Mouse (Mus musculus) testis, adult 2 months (tissue): ENCODE measurements around the gene Abraxas2. TPM values are rescaled to one million over a fixed set of nuclear protein-coding genes. Genes with fewer than 3 reads are reported as not detected.

Source experiments
- H3K27ac ChIP-seq: fragments of 200-500 bp; 2 replicates; pipeline ENCODE4 v1.5.1; 2012; ENCODE audit warnings: low read depth, low read length; ENCODE audit not compliant: control insufficient read depth, insufficient read depth
- H3K27me3 ChIP-seq: fragments of 200-500 bp; 2 replicates; pipeline ENCODE4 v1.6.1; 2012; ENCODE audit warnings: mild to moderate bottlenecking, low read length, moderate library complexity; ENCODE audit not compliant: control insufficient read depth, insufficient read depth
- H3K36me3 ChIP-seq: fragments of 200-500 bp; 2 replicates; pipeline ENCODE4 v1.6.1; 2012; ENCODE audit warnings: mild to moderate bottlenecking, low read length; ENCODE audit not compliant: control insufficient read depth, insufficient read depth
- H3K4me1 ChIP-seq: fragments of 200-500 bp; 2 replicates; pipeline ENCODE4 v1.6.1; 2012; ENCODE audit warnings: low read length; ENCODE audit not compliant: control insufficient read depth, insufficient read depth
- H3K4me3 ChIP-seq: fragments of 200-500 bp; 2 replicates; pipeline ENCODE4 v1.5.1; 2012; ENCODE audit warnings: low read depth, mild to moderate bottlenecking, low read length, moderate library complexity, mixed read lengths; ENCODE audit not compliant: control insufficient read depth
- CTCF ChIP-seq: fragments of 200-500 bp; IDR thresholded peaks from 2 replicates; pipeline ENCODE4 v1.5.1; 2012; ENCODE audit warnings: low read depth, mild to moderate bottlenecking, inconsistent platforms, low read length, moderate library complexity; ENCODE audit not compliant: control insufficient read depth, insufficient read depth, insufficient replicate concordance
- POLR2A ChIP-seq: fragments of 200-500 bp; IDR thresholded peaks from 2 replicates; pipeline ENCODE4 v1.6.1; 2012; ENCODE audit warnings: low read depth, mild to moderate bottlenecking, inconsistent platforms, low read length, moderate library complexity; ENCODE audit not compliant: control insufficient read depth
- polyA plus RNA-seq: library from polyadenylated mRNA; depleted of rRNA; stranded (reverse); fragments of >200 nt; gene quantifications from 2 replicates; pipeline ENCODE4 v1.2.3, GENCODE M21; 2012

Gene Abraxas2
- polyA plus RNA-seq, 1 experiment = 19.3 TPM

GRCm38 (mm10) chr7:132853946-132854345, 5.1 kb upstream of the Abraxas2 start:
- TF ChIP-seq CTCF = no peak
- TF ChIP-seq POLR2A = no peak
- Histone ChIP-seq H3K27ac (no peak overlapping the region), H3K27me3 (no peaks in the 10 kb centered on the region), H3K36me3 (peaks cover 1% of the 10 kb centered on the region; the same call in 1 of the 2 replicates), H3K4me3 (no peak overlapping the region), H3K4me1 (peaks cover 4% of the 10 kb centered on the region)

GRCm38 (mm10) chr7:132856083-132856482, 2.9 kb upstream of the Abraxas2 start:
- Histone ChIP-seq H3K27ac (no peak overlapping the region), H3K36me3 (no peaks in the 10 kb centered on the region), H3K27me3 (no peaks in the 10 kb centered on the region), H3K4me3 (no peak overlapping the region), H3K4me1 (peaks cover 8% of the 10 kb centered on the region)
- TF ChIP-seq CTCF (no peak), POLR2A (no peak)

- no peak for TF ChIP-seq POLR2A
- no peak for TF ChIP-seq CTCF
- H3K36me3 ChIP-seq = no peaks in the 10 kb centered on the region
Measured at GRCm38 (mm10) chr7:132858043-132858608, 899 bp upstream of the Abraxas2 start.

GRCm38 (mm10) chr7:132866316-132866715, 7.3 kb downstream of the Abraxas2 start:
- Histone ChIP-seq H3K36me3 (peaks cover 1% of the 10 kb centered on the region), H3K27ac (no peak overlapping the region), H3K27me3 (no peaks in the 10 kb centered on the region), H3K4me3 (no peak overlapping the region), H3K4me1 (no peaks in the 10 kb centered on the region)
- TF ChIP-seq CTCF = no peak
- no peak for TF ChIP-seq POLR2A

More at GRCm38 (mm10) chr7:132858043-132858608, 899 bp upstream of the Abraxas2 start:
- Histone ChIP-seq H3K4me3 (no peak overlapping the region), H3K27me3 (no peaks in the 10 kb centered on the region), H3K4me1 (peaks cover 6% of the 10 kb centered on the region), H3K27ac (no peak overlapping the region)

- TF ChIP-seq POLR2A (no peak), CTCF (no peak)
- no peaks in the 10 kb centered on the region for H3K27me3 ChIP-seq
- H3K36me3 ChIP-seq = peaks cover 8% of the 10 kb centered on the region
- no peak overlapping the region for H3K27ac ChIP-seq
- H3K4me3 ChIP-seq = no peak overlapping the region
- no peaks in the 10 kb centered on the region for H3K4me1 ChIP-seq
Measured at GRCm38 (mm10) chr7:132873043-132873442, 14.0 kb downstream of the Abraxas2 start.

GRCm38 (mm10) chr7:132875391-132876086, 16.5 kb downstream of the Abraxas2 start:
- H3K27me3 ChIP-seq = no peaks in the 10 kb centered on the region
- peaks cover 7% of the 10 kb centered on the region for H3K36me3 ChIP-seq
- TF ChIP-seq POLR2A = no peak
- no peak for TF ChIP-seq CTCF
- no peaks in the 10 kb centered on the region for H3K4me1 ChIP-seq
- no peak overlapping the region for H3K4me3 ChIP-seq
- no peak overlapping the region for H3K27ac ChIP-seq

GRCm38 (mm10) chr7:132880276-132880675, 21.3 kb downstream of the Abraxas2 start:
- Histone ChIP-seq H3K27me3 (no peaks in the 10 kb centered on the region), H3K4me1 (no peaks in the 10 kb centered on the region), H3K4me3 (no peak overlapping the region), H3K27ac (no peak overlapping the region), H3K36me3 (peaks cover 6% of the 10 kb centered on the region; the same call in 1 of the 2 replicates)
- no peak for TF ChIP-seq CTCF
- TF ChIP-seq POLR2A = no peak
